Comparison of ENCODE assay signal across 8 mouse cellular contexts in the genomic region with DNA sequence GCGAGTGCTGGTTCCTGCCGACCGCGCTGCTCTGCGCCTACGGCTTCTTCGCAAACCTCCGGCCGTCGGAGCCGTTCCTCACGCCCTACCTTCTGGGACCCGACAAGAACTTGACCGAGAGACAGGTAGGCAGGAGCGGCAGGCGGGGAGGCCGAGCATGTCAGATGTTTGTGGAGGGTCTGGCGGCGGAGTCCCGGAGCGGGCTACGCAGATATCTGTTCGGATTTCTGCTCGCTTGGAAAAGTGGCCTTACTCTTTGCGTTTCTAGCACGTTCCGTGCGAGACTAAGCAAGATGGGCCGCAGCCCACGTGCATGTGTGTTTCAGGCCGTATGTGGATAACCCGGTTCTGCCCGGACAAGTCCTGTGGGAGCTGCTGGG. TPM values are rescaled to one million over a fixed set of nuclear protein-coding genes. Genes with fewer than 3 reads are reported as not detected.
A peak's percentile ranks its signal among the peaks of the same experiment; 100 is the strongest.
DNase-seq lines count a peak whose midpoint lies in the region; ATAC-seq and TF ChIP-seq lines count a peak whose summit lies in the region.

No protein-coding gene starts in this region.

- TF ChIP-seq POLR2A in thymus, adult 2 months (IDR thresholded peaks at IDR 0.05; ENCODE audit: control insufficient read depth, extremely low read depth, insufficient read depth, low read length, poor library complexity), result no peak

- no peaks in the 10 kb centered on the region for H3K36me3 ChIP-seq in thymus, adult 2 months (ENCODE audit: control insufficient read depth, insufficient read depth, low read length)
- no peaks in the 10 kb centered on the region for H3K36me3 ChIP-seq in hindbrain, embryonic 15.5 days
- no peaks in the 10 kb centered on the region for H3K36me3 ChIP-seq in midbrain, embryonic 12.5 days

- no peak overlapping the region for H3K27ac ChIP-seq in thymus, adult 2 months (ENCODE audit: control insufficient read depth, insufficient read depth, low read length)
- peak overlapping the region; percentile 77 for H3K27ac ChIP-seq in hindbrain, embryonic 15.5 days (replicated peaks)
- peak overlapping the region; percentile 54; the same call in 1 of the 2 replicates for H3K27ac ChIP-seq in midbrain, embryonic 12.5 days (replicated peaks)

- TF ChIP-seq CTCF in thymus, adult 2 months (IDR thresholded peaks at IDR 0.05; ENCODE audit: borderline replicate concordance, control insufficient read depth, extremely low read depth, insufficient read depth, low read length, poor library complexity), result no peak

- H3K4me3 ChIP-seq in thymus, adult 2 months (ENCODE audit: control insufficient read depth, insufficient read depth, low read length), result peak overlapping the region; percentile 95
- H3K4me3 ChIP-seq in hindbrain, embryonic 15.5 days, result peak overlapping the region; percentile 82
- H3K4me3 ChIP-seq in midbrain, embryonic 12.5 days, result peak overlapping the region; percentile 69

- WGBS in thymus, adult 2 months, result under 1% methylated on average over 33 of the region's 33 CpGs
- WGBS in hindbrain, embryonic 15.5 days, result under 1% methylated on average over 33 of the region's 33 CpGs
- under 1% methylated on average over 33 of the region's 33 CpGs for WGBS in midbrain, embryonic 12.5 days

- peak overlapping the region; percentile 70 for H3K4me2 ChIP-seq in hindbrain, embryonic 15.5 days
- peak overlapping the region; percentile 64 for H3K4me2 ChIP-seq in midbrain, embryonic 12.5 days (replicated peaks)

- H3K4me1 ChIP-seq in thymus, adult 2 months (replicated peaks; ENCODE audit: control insufficient read depth, insufficient read depth, low read length), result peaks cover 12% of the 10 kb centered on the region
- peaks cover 27% of the 10 kb centered on the region for H3K4me1 ChIP-seq in hindbrain, embryonic 15.5 days (replicated peaks)
- H3K4me1 ChIP-seq in midbrain, embryonic 12.5 days, result peaks cover 20% of the 10 kb centered on the region

- peak overlapping the region; percentile 58 for H3K9ac ChIP-seq in hindbrain, embryonic 15.5 days
- peak overlapping the region; percentile 75 for H3K9ac ChIP-seq in midbrain, embryonic 12.5 days (replicated peaks)

- no peaks in the 10 kb centered on the region; the same call in 1 of the 2 replicates for H3K27me3 ChIP-seq in thymus, adult 2 months (ENCODE audit: control insufficient read depth, insufficient read depth, low read length)
- no peaks in the 10 kb centered on the region for H3K27me3 ChIP-seq in hindbrain, embryonic 15.5 days
- peaks cover 12% of the 10 kb centered on the region for H3K27me3 ChIP-seq in midbrain, embryonic 12.5 days

- H3K9me3 ChIP-seq in hindbrain, embryonic 15.5 days, result no peaks in the 10 kb centered on the region
- no peaks in the 10 kb centered on the region for H3K9me3 ChIP-seq in midbrain, embryonic 12.5 days

- ATAC-seq in hindbrain, embryonic 15.5 days (ENCODE audit: low FRiP score, low read depth), result peak; percentile 17
- no peak for ATAC-seq in midbrain, embryonic 12.5 days (ENCODE audit: low FRiP score, low read depth)

- peak; percentile 58 for DNase-seq in embryo, embryonic 10.5 days (ENCODE audit: low spot score)
- no peak for DNase-seq in embryo, embryonic 11 days
- DNase-seq in thymus, adult 2 months, result no peak
- no peak for DNase-seq in thymus, postnatal 4 days
- no peak for DNase-seq in embryo, embryonic 9.5 days (ENCODE audit: extremely low spot score)
- DNase-seq in embryo, embryonic 10 days (ENCODE audit: low spot score), result no peak

RNA-seq across cellular contexts. Expression of a gene that starts 0.5 kb away (rescaled TPM):
- 8.2 and 10.8 TPM in 2 replicates for polyA plus RNA-seq in thymus, adult 2 months (2012; rRNA removed)
- polyA plus RNA-seq in hindbrain, embryonic 15.5 days (2015; fragmentation: Nextera tagmentation; extraction: Ambion mirVana), result 8.4 and 9.4 TPM in 2 replicates
- polyA plus RNA-seq in midbrain, embryonic 12.5 days (2016; fragmentation: Nextera tagmentation; extraction: Ambion mirVana), result 10.7 and 11.1 TPM in 2 replicates

RNA-seq across cellular contexts. Expression of a gene that starts 26.1 kb away (rescaled TPM):
- polyA plus RNA-seq in thymus, adult 2 months (2012; rRNA removed), result 1.7 and 2.7 TPM in 2 replicates
- polyA plus RNA-seq in hindbrain, embryonic 15.5 days (2015; fragmentation: Nextera tagmentation; extraction: Ambion mirVana), result 24.0 and 26.9 TPM in 2 replicates
- polyA plus RNA-seq in midbrain, embryonic 12.5 days (2016; fragmentation: Nextera tagmentation; extraction: Ambion mirVana), result 16.8 and 18.4 TPM in 2 replicates

RNA-seq across cellular contexts. Expression of a gene that starts 54.6 kb away (rescaled TPM):
- 10.1 and 10.7 TPM in 2 replicates for polyA plus RNA-seq in thymus, adult 2 months (2012; rRNA removed)
- 32.5 and 32.9 TPM in 2 replicates for polyA plus RNA-seq in hindbrain, embryonic 15.5 days (2015; fragmentation: Nextera tagmentation; extraction: Ambion mirVana)
- 27.8 and 30.5 TPM in 2 replicates for polyA plus RNA-seq in midbrain, embryonic 12.5 days (2016; fragmentation: Nextera tagmentation; extraction: Ambion mirVana)

RNA-seq across cellular contexts. Expression of a gene that starts 58.0 kb away (rescaled TPM):
- 3.4 and 3.6 TPM in 2 replicates for polyA plus RNA-seq in thymus, adult 2 months (2012; rRNA removed)
- polyA plus RNA-seq in hindbrain, embryonic 15.5 days (2015; fragmentation: Nextera tagmentation; extraction: Ambion mirVana), result 30.3 and 31.9 TPM in 2 replicates
- polyA plus RNA-seq in midbrain, embryonic 12.5 days (2016; fragmentation: Nextera tagmentation; extraction: Ambion mirVana), result 26.5 and 28.9 TPM in 2 replicates
